Mouse (Mus musculus) regulatory T cell (primary cell): ENCODE measurements at regions not wholly inside any gene's neighbourhood (a gene's known extent, or its start where the extent isn't known, plus 50 kb on each side); places are given as distances from the start of the nearest gene placed in this dataset.

ENCODE experiments used
- in situ Hi-C: fragments of 300-600 bp; cut with MboI, MseI; formaldehyde crosslinking; loops from one replicate; pipeline ENCODE4 v1.15.1; 2025; ENCODE audit warnings: high pct_unique_total_duplicates

- in situ Hi-C loops = no loop called here
These were observed 124.1 kb downstream of the Edn3 start for GRCm38 (mm10) chr2:174884232-174885225.

- in situ Hi-C loops = no loop called here
These were observed 117.4 kb upstream of the Gm14444 start for GRCm38 (mm10) chr2:174892658-174893057.

GRCm38 (mm10) chr2:174897424-174897823, 112.6 kb upstream of the Gm14444 start:
- in situ Hi-C loops = no loop called here

GRCm38 (mm10) chr2:174899940-174900670, 109.9 kb upstream of the Gm14444 start:
- in situ Hi-C loops = no loop called here

- in situ Hi-C loops = no loop called here
These were observed 109.4 kb upstream of the Gm14444 start for GRCm38 (mm10) chr2:174900671-174900991.

GRCm38 (mm10) chr2:174901801-174902200, 108.2 kb upstream of the Gm14444 start:
- in situ Hi-C loops = no loop called here

- in situ Hi-C loops = no loop called here
These were observed 106.4 kb upstream of the Gm14444 start for GRCm38 (mm10) chr2:174903627-174904026.

GRCm38 (mm10) chr2:174905865-174906639, 104.0 kb upstream of the Gm14444 start:
- in situ Hi-C loops = no loop called here

GRCm38 (mm10) chr2:174917146-174917905, 92.7 kb upstream of the Gm14444 start:
- in situ Hi-C loops = no loop called here

- in situ Hi-C loops = no loop called here
These were observed 92.1 kb upstream of the Gm14444 start for GRCm38 (mm10) chr2:174917975-174918374.

- in situ Hi-C loops = no loop called here
These were observed 87.8 kb upstream of the Gm14444 start for GRCm38 (mm10) chr2:174922208-174922607.

GRCm38 (mm10) chr2:174929718-174930117, 80.3 kb upstream of the Gm14444 start:
- in situ Hi-C loops = no loop called here

GRCm38 (mm10) chr2:174932137-174933012, 77.7 kb upstream of the Gm14444 start:
- in situ Hi-C loops = no loop called here

GRCm38 (mm10) chr2:174933013-174933353, 77.1 kb upstream of the Gm14444 start:
- in situ Hi-C loops = no loop called here

- in situ Hi-C loops = no loop called here
These were observed 73.4 kb upstream of the Gm14444 start for GRCm38 (mm10) chr2:174936665-174937064.

GRCm38 (mm10) chr2:174937930-174938329, 72.1 kb upstream of the Gm14444 start:
- in situ Hi-C loops = no loop called here

GRCm38 (mm10) chr2:174942221-174942620, 67.8 kb upstream of the Gm14444 start:
- in situ Hi-C loops = no loop called here

GRCm38 (mm10) chr2:174948106-174948505, 61.9 kb upstream of the Gm14444 start:
- in situ Hi-C loops = no loop called here
